Mouse (Mus musculus): ENCODE results near the gene Gpr107. TPM values are rescaled to one million over a fixed set of nuclear protein-coding genes. Genes with fewer than 3 reads are reported as not detected.
A peak's percentile ranks its signal among the peaks of the same experiment; 100 is the strongest.

Gene Gpr107
- polyA plus RNA-seq, 1 experiment from 2014 or later = 42.2 TPM

DNA sequence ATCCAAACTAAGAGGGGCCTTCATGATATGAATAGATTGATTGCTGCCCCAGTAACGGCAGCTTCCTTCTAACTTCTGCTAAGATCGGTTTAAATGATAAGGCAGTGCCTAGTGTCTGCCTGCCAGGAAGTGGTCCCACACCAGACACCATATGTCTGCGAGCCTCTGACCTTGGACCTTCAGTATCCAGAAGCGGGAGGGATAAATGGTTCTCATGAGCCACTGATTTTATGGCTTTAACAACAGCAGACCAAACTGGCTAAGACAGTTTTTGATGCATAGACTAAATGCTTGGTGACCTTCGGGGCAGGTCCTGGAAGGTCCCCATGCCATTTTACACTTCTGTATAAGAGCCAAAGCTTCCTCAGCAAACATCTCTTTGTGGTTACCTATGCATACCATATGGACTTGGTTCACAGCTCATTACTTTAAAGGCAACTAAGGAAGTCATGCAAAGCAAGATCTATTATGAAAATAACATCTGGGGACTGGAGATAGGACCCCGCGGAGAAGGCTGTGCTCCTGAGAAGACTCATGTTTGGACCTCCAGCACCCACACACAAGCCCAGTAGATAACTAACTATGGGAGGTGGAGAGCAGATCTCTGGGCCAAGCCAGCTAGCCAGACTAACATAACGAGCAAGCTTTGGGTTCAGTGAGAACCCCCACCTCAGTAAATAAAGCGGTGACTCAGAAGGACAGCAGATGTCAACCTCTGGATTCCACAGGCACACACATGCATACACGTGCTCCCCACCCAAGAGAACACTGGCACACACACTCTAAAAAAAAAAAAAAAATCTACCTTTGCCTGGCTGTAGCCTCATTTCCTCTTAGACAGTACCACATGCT lies 36.8 kb upstream of the Gpr107 start:
- no peaks in the 10 kb centered on the region for H3K9me3 ChIP-seq (ENCODE audit: control insufficient read depth, low read length)
- H3K27ac ChIP-seq (ENCODE audit: low read length) = no peak overlapping the region
- H3K9ac ChIP-seq (replicated peaks; ENCODE audit: low read depth, low read length) = no peak overlapping the region
- ATAC-seq = no peak
- no peak overlapping the region for H3K4me3 ChIP-seq (replicated peaks; ENCODE audit: low read length)
- no peak overlapping the region for H3K4me2 ChIP-seq (ENCODE audit: low read length)
- H3K27me3 ChIP-seq (replicated peaks; ENCODE audit: control insufficient read depth, insufficient read depth, low read length) = no peaks in the 10 kb centered on the region
- 87% methylated on average over 10 of the region's 10 CpGs for WGBS
- peaks cover 15% of the 10 kb centered on the region; the same call in 1 of the 2 replicates for H3K4me1 ChIP-seq (replicated peaks; ENCODE audit: control insufficient read depth, insufficient read depth, low read length)
- H3K36me3 ChIP-seq (ENCODE audit: control insufficient read depth, insufficient read depth) = no peaks in the 10 kb centered on the region

DNA sequence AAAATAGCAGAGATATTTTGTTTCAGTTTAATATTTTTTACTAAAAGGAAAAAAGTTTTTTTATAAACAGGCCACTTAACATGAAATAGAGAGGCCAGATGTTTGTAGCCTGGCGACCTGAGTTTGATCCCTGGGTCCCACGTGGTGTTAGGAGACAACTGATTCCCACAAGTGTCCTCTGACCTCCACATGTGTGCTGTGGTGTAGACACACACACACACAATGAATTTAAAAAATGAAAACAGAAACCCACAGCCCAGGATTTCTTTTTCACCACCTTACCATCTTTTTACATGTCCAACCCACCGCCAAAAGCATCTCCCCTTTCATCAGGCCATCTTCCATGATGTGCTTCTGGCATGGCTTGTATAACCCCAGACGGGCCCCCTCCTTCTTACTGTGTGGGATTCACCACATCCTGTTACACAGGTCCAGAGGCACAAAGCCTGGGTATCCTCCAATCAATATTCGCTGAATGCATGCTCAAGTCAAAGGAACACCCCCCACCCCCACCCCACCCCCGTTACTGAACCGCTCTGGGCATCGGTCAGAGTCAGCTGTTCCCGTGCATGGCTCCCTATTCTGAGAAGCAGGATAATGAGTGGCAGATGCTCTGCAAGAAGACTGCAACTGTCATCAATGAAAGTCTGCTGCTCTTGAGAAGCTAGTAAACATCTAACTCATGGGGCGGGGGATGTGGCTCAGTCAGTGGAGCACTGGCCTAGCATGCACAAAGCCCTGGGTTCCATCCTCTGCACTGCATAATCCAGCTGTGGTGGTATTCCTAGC lies 36.0 kb upstream of the Gpr107 start:
- Histone ChIP-seq H3K9me3 (ENCODE audit: control insufficient read depth, low read length) (no peaks in the 10 kb centered on the region), H3K9ac (replicated peaks; ENCODE audit: low read depth, low read length) (no peak overlapping the region), H3K27me3 (replicated peaks; ENCODE audit: control insufficient read depth, insufficient read depth, low read length) (no peaks in the 10 kb centered on the region), H3K27ac (ENCODE audit: low read length) (no peak overlapping the region), H3K4me1 (replicated peaks; ENCODE audit: control insufficient read depth, insufficient read depth, low read length) (peaks cover 15% of the 10 kb centered on the region; the same call in 1 of the 2 replicates), H3K4me2 (ENCODE audit: low read length) (no peak overlapping the region), H3K36me3 (ENCODE audit: control insufficient read depth, insufficient read depth) (no peaks in the 10 kb centered on the region), H3K4me3 (replicated peaks; ENCODE audit: low read length) (no peak overlapping the region)
- no peak for ATAC-seq
- WGBS = 79% methylated on average over 10 of the region's 10 CpGs

DNA sequence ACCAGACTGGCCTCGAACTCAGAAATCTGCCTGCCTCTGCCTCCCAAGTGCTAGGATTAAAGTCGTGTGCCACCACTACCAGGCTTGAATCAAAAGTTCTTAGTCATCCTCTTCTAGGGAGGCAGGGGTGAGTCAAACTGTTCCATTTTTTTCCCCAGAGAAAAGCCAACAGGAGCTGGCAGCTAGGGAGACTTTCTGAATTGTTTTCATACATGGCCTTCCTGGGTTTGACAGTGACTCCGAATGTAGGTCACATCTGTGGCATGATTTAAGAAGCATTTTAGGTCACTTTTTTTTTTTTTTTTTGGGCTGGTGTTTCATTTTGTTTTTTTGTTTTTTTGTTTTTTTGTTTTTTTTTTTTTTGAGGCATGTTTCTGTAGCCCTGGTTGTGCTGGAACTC lies 33.9 kb upstream of the Gpr107 start:
- WGBS = 93% methylated on average over 3 of the region's 3 CpGs
- Histone ChIP-seq H3K4me2 (ENCODE audit: low read length) (no peak overlapping the region), H3K9me3 (ENCODE audit: control insufficient read depth, low read length) (no peaks in the 10 kb centered on the region), H3K4me3 (replicated peaks; ENCODE audit: low read length) (no peak overlapping the region), H3K27ac (ENCODE audit: low read length) (no peak overlapping the region), H3K27me3 (replicated peaks; ENCODE audit: control insufficient read depth, insufficient read depth, low read length) (no peaks in the 10 kb centered on the region), H3K36me3 (ENCODE audit: control insufficient read depth, insufficient read depth) (no peaks in the 10 kb centered on the region), H3K4me1 (replicated peaks; ENCODE audit: control insufficient read depth, insufficient read depth, low read length) (peaks cover 9% of the 10 kb centered on the region; the same call in 1 of the 2 replicates), H3K9ac (replicated peaks; ENCODE audit: low read depth, low read length) (no peak overlapping the region)
- ATAC-seq = no peak

DNA sequence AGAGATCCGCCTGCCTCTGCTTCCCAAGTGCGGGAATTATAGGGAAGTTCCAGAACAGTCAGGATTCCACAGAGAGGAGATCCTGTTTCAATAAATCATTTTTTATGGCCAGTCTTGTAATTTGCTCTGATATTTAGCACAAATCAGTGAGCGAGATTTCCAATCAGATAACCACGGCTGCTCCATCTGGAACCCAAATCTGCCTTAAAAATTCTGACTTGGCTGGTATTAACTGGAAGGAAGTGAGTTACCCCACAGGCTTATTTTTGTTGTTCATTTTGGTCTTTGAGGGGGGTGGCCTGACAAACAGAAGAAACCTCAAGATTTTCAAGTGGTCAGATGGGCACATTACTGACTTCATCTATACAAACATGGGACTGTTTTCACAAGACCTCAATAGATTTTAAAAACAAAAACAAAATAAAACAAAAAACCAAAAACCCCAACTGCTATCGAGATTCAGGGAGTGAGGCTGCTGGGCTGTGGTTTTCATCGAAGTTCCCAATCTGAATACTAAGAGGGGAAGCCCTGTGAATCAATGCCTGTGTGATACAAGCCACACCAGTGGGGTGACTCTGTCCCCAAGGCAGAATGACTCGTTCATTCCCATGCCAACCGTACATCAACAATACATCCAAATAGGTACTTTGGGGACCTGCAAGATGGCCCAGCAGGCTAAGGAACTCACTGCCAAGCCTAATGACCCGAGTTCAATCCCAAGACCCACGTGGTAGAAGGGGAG lies 33.3 kb upstream of the Gpr107 start:
- H3K27ac ChIP-seq (ENCODE audit: low read length) = no peak overlapping the region

DNA sequence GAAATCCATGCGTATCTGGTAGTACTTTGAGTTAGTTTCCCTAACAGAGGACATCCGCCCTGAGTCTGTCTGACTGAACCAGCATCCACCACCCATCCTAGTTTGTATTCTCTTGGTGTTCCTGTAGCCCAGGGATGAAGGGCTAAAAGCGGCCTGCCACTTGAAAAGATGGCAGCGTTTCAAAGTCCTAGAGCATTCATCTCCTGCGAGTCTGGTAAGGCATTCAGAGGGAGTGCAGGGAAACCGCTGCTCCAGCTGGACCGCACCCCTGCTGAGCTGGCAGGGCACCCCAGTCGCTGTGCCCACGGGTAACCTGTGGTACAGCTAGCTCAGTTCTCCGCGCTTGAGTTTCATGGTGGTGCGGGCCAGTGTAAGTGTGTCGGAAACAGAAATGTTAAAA lies 32.3 kb upstream of the Gpr107 start:
- Histone ChIP-seq H3K27ac (ENCODE audit: low read length) (peak overlapping the region; percentile 36; the same call in 1 of the 2 replicates), H3K36me3 (ENCODE audit: control insufficient read depth, insufficient read depth) (no peaks in the 10 kb centered on the region), H3K9ac (replicated peaks; ENCODE audit: low read depth, low read length) (no peak overlapping the region), H3K27me3 (replicated peaks; ENCODE audit: control insufficient read depth, insufficient read depth, low read length) (no peaks in the 10 kb centered on the region), H3K4me3 (replicated peaks; ENCODE audit: low read length) (no peak overlapping the region), H3K4me1 (replicated peaks; ENCODE audit: control insufficient read depth, insufficient read depth, low read length) (peaks cover 9% of the 10 kb centered on the region; the same call in 1 of the 2 replicates), H3K4me2 (ENCODE audit: low read length) (no peak overlapping the region; the same call in 1 of the 2 replicates), H3K9me3 (ENCODE audit: control insufficient read depth, low read length) (no peaks in the 10 kb centered on the region)
- 36% methylated on average over 13 of the region's 13 CpGs for WGBS
- peak; percentile 65 for ATAC-seq

More for the DNA sequence above, 33.3 kb upstream of the Gpr107 start:
- no peak overlapping the region for H3K9ac ChIP-seq (replicated peaks; ENCODE audit: low read depth, low read length)
- WGBS = 75% methylated on average over 10 of the region's 10 CpGs
- H3K4me2 ChIP-seq (ENCODE audit: low read length) = no peak overlapping the region
- H3K4me3 ChIP-seq (replicated peaks; ENCODE audit: low read length) = no peak overlapping the region
- H3K36me3 ChIP-seq (ENCODE audit: control insufficient read depth, insufficient read depth) = no peaks in the 10 kb centered on the region
- no peak for ATAC-seq
- no peaks in the 10 kb centered on the region for H3K9me3 ChIP-seq (ENCODE audit: control insufficient read depth, low read length)
- H3K4me1 ChIP-seq (replicated peaks; ENCODE audit: control insufficient read depth, insufficient read depth, low read length) = peaks cover 9% of the 10 kb centered on the region; the same call in 1 of the 2 replicates
- H3K27me3 ChIP-seq (replicated peaks; ENCODE audit: control insufficient read depth, insufficient read depth, low read length) = no peaks in the 10 kb centered on the region

DNA sequence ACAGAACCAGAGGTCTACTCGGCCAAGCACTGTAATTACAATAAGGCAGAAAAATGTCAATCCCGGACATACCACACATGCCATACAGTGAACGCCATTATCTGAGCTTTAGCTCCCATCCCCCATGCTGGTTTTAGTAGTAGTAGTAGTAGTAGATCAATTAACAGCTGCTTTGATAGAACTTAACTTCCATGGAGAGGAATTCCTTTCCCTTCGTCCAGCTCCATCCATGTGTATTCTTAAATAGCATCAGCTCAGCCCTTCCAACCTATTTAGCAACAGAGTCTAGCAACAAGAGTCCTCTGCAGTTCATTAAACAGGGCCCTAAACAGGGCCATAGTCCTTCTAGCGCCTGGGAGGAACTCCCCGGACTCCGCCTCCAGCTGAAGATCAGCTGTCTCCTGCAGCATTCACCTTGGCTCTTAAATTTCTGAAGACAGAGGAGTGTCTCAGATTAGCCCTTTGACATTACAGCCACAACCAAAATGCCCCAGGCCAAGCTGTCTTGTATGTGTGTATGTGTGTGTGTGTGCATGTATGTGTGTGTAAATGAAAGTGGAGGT lies 30.9 kb upstream of the Gpr107 start:
- H3K4me1 ChIP-seq (replicated peaks; ENCODE audit: control insufficient read depth, insufficient read depth, low read length) = peaks cover 9% of the 10 kb centered on the region; the same call in 1 of the 2 replicates
- H3K27ac ChIP-seq (ENCODE audit: low read length) = no peak overlapping the region
- ATAC-seq = no peak
- H3K4me3 ChIP-seq (replicated peaks; ENCODE audit: low read length) = no peak overlapping the region
- H3K9me3 ChIP-seq (ENCODE audit: control insufficient read depth, low read length) = no peaks in the 10 kb centered on the region
- no peak overlapping the region for H3K4me2 ChIP-seq (ENCODE audit: low read length)
- H3K27me3 ChIP-seq (replicated peaks; ENCODE audit: control insufficient read depth, insufficient read depth, low read length) = no peaks in the 10 kb centered on the region
- H3K9ac ChIP-seq (replicated peaks; ENCODE audit: low read depth, low read length) = no peak overlapping the region
- WGBS = 87% methylated on average over 7 of the region's 7 CpGs
- H3K36me3 ChIP-seq (ENCODE audit: control insufficient read depth, insufficient read depth) = no peaks in the 10 kb centered on the region

DNA sequence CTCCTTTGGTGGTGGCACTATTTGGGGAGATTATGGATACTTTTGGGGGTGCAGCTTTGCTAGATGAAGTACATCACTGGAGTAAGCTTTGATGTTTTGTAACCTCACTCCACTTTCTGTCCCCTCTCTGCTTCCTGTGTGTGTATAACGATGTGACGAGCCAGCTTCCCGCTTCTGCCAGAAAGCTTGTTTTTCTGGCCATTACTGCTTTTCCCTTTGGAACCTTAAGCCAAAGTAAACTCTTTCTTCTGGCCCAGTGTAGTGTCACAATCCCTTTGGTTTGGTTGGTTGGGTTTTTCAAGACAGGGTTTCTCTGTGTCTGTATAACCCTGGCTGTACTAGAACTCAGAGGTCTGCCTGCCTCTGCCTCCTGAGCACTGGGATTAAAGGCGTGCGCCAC lies 29.3 kb upstream of the Gpr107 start:
- Histone ChIP-seq H3K4me1 (replicated peaks; ENCODE audit: control insufficient read depth, insufficient read depth, low read length) (peaks cover 14% of the 10 kb centered on the region; the same call in 1 of the 2 replicates), H3K4me3 (replicated peaks; ENCODE audit: low read length) (no peak overlapping the region), H3K9me3 (ENCODE audit: control insufficient read depth, low read length) (no peaks in the 10 kb centered on the region), H3K27ac (ENCODE audit: low read length) (no peak overlapping the region), H3K9ac (replicated peaks; ENCODE audit: low read depth, low read length) (no peak overlapping the region), H3K4me2 (ENCODE audit: low read length) (no peak overlapping the region), H3K27me3 (replicated peaks; ENCODE audit: control insufficient read depth, insufficient read depth, low read length) (no peaks in the 10 kb centered on the region), H3K36me3 (ENCODE audit: control insufficient read depth, insufficient read depth) (no peaks in the 10 kb centered on the region)
- 88% methylated on average over 5 of the region's 5 CpGs for WGBS
- ATAC-seq = no peak

DNA sequence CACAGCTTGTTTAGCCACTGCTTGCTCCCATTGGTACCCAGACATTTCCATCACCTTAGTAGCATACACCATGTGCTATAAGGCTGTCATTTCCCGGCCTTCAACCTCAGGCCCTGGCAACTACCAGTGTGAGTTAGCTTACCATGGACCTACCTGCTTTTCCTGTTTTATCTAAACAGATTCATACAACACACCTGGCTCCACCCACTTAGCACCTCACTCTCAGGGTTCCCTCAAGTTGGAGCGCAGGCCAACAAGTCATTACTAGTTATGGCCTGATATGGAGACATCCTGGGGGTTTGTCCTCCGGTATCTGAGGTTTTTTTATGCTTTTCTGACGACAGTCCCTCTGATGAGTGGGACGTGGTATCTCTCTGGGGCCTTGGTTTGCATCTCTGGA lies 28.6 kb upstream of the Gpr107 start:
- no peak overlapping the region for H3K9ac ChIP-seq (replicated peaks; ENCODE audit: low read depth, low read length)
- WGBS = 91% methylated on average over 5 of the region's 5 CpGs
- H3K4me1 ChIP-seq (replicated peaks; ENCODE audit: control insufficient read depth, insufficient read depth, low read length) = peaks cover 14% of the 10 kb centered on the region; the same call in 1 of the 2 replicates
- no peak overlapping the region for H3K4me3 ChIP-seq (replicated peaks; ENCODE audit: low read length)
- H3K9me3 ChIP-seq (ENCODE audit: control insufficient read depth, low read length) = no peaks in the 10 kb centered on the region
- H3K4me2 ChIP-seq (ENCODE audit: low read length) = no peak overlapping the region
- ATAC-seq = no peak
- no peaks in the 10 kb centered on the region for H3K36me3 ChIP-seq (ENCODE audit: control insufficient read depth, insufficient read depth)
- no peak overlapping the region for H3K27ac ChIP-seq (ENCODE audit: low read length)
- no peaks in the 10 kb centered on the region for H3K27me3 ChIP-seq (replicated peaks; ENCODE audit: control insufficient read depth, insufficient read depth, low read length)
